Mouse (Mus musculus): ENCODE measurements around the gene Slc4a3. TPM values are rescaled to one million over a fixed set of nuclear protein-coding genes. Genes with fewer than 3 reads are reported as not detected.
A peak's percentile ranks its signal among the peaks of the same experiment; 100 is the strongest.

The Slc4a3 gene
- 8.1 and 21.2 TPM in 2 replicates for polyA plus RNA-seq (2012; rRNA removed)

DNA sequence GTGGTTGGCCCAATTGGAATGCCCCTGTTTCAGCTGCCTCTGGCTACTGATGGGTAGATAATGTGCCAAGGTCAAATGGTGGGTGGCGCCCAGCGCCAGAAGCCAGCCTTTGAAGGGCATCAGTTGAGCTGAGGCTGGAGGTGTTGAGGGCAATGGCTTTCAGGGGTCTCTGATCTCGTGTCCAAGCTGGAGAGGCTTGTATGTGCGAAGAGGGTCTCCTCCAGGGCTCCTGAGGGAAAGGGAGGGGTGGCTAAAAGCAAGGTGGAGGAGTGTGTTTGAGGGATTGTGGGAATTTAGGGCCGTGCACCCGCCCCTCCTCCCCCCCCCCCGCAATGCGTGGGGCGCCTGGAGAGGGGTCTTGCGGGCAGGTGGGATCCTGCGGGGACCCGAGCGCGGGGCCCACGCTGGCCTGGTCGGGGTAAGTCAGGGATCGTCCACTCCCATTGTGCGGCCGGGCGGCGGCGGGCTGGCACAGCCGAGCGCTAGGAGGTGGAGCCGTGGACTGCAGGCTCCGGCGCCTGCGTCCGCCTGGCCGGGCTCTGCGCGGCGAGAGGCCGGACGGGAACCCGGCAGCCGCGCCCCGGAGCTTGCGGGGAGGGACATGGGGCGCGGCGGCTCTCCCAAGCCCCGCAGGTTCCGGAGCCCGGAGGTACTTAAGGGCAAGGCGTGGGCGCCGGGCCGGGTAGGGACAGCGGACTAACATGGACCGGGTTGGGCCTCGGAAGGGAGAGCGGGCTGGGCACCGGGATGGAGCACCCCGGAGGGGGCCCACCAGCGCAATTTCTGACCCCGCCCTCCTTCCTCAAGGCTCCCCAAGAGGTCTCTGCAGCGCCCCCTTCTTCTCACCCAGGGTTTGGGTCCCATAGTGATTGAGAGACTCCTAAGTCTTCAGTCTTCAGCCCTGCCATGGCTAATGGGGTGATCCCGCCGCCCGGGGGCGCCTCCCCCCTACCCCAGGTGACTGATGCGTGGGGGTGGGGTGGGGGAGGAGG lies at the start of gene Slc4a3:
TSS of gene Slc4a3 (plus strand) at position 302 of the 992 bp plus-strand sequence.
- TF ChIP-seq POLR2A (IDR thresholded peaks at IDR 0.05; ENCODE audit: control insufficient read depth, extremely low read depth, insufficient read depth, low read length, poor library complexity), result no peak
- TF ChIP-seq CTCF (IDR thresholded peaks at IDR 0.05; ENCODE audit: borderline replicate concordance, control insufficient read depth, extremely low read depth, insufficient read depth, low read length, poor library complexity), result no peak
- no peaks in the 10 kb centered on the region for H3K36me3 ChIP-seq (ENCODE audit: control insufficient read depth, insufficient read depth, low read length)
- no peak within 1 kb of the TSS for H3K27ac ChIP-seq (ENCODE audit: control insufficient read depth, insufficient read depth, low read length)
- no peak for DNase-seq
- H3K27me3 ChIP-seq (ENCODE audit: control insufficient read depth, insufficient read depth, low read length), result peaks cover 3% of the 10 kb centered on the region; the same call in 1 of the 2 replicates
- whole genome bisulfite sequencing, result 4% methylated on average over 62 of the region's 64 CpGs
- H3K4me3 ChIP-seq (ENCODE audit: control insufficient read depth, insufficient read depth, low read length), result 0 out of 2 replicates have a peak within 1 kb of the TSS, but pooled peaks have one; percentile 5
- no peaks in the 10 kb centered on the region for H3K4me1 ChIP-seq (replicated peaks; ENCODE audit: control insufficient read depth, insufficient read depth, low read length)

DNA sequence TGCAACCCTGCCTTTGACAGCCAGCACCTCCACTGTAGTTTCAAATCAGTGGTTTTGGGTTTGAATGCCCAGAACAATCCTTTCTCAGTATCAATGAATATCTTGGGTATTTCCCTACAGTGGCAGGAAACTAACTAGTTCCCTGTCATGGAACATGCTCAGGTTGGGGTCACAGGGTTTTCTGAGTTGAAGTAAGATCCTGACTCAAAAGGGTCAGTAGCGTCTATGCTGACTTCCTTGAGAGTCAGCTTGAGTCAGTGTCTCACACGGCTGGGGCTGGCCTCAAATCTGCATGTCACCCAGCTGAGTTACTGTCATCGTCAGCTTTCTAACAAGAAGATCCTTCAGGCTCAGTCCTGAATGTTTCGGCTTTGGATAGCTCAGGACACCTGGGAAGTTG lies 47.2 kb upstream of the Slc4a3 start:
- Histone ChIP-seq H3K4me1 (replicated peaks; ENCODE audit: control insufficient read depth, insufficient read depth, low read length) (no peaks in the 10 kb centered on the region), H3K36me3 (ENCODE audit: control insufficient read depth, insufficient read depth, low read length) (no peaks in the 10 kb centered on the region), H3K27ac (ENCODE audit: control insufficient read depth, insufficient read depth, low read length) (no peak overlapping the region), H3K27me3 (ENCODE audit: control insufficient read depth, insufficient read depth, low read length) (no peaks in the 10 kb centered on the region), H3K4me3 (ENCODE audit: control insufficient read depth, insufficient read depth, low read length) (no peak overlapping the region)
- TF ChIP-seq POLR2A (IDR thresholded peaks at IDR 0.05; ENCODE audit: control insufficient read depth, extremely low read depth, insufficient read depth, low read length, poor library complexity) (no peak), CTCF (IDR thresholded peaks at IDR 0.05; ENCODE audit: borderline replicate concordance, control insufficient read depth, extremely low read depth, insufficient read depth, low read length, poor library complexity) (no peak)
- no peak for DNase-seq
- 86% methylated on average over 4 of the region's 4 CpGs for WGBS

DNA sequence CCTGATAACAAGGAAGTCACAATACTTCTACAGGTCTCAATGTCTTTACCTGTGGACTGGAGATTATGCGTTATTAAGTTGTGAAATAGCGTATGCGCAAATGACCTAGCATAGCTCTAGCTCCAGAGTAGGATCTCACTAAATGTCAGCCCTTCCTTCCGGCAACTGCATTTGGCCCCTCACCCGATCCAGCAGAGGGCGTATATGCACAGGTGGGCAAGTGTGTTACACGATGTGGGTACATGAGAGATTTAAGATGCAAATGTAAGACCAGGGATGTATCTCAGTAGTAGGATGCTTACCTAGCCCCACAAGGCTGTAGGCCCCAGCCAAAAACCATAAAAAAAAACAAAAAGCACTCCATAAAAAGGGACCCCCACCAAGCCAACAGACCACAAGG lies 46.6 kb upstream of the Slc4a3 start:
- Histone ChIP-seq H3K36me3 (ENCODE audit: control insufficient read depth, insufficient read depth, low read length) (no peaks in the 10 kb centered on the region), H3K27me3 (ENCODE audit: control insufficient read depth, insufficient read depth, low read length) (no peaks in the 10 kb centered on the region), H3K4me3 (ENCODE audit: control insufficient read depth, insufficient read depth, low read length) (no peak overlapping the region), H3K27ac (ENCODE audit: control insufficient read depth, insufficient read depth, low read length) (no peak overlapping the region), H3K4me1 (replicated peaks; ENCODE audit: control insufficient read depth, insufficient read depth, low read length) (no peaks in the 10 kb centered on the region)
- TF ChIP-seq CTCF (IDR thresholded peaks at IDR 0.05; ENCODE audit: borderline replicate concordance, control insufficient read depth, extremely low read depth, insufficient read depth, low read length, poor library complexity) (no peak), POLR2A (IDR thresholded peaks at IDR 0.05; ENCODE audit: control insufficient read depth, extremely low read depth, insufficient read depth, low read length, poor library complexity) (no peak)
- no peak for DNase-seq
- WGBS, result 82% methylated on average over 7 of the region's 7 CpGs

DNA sequence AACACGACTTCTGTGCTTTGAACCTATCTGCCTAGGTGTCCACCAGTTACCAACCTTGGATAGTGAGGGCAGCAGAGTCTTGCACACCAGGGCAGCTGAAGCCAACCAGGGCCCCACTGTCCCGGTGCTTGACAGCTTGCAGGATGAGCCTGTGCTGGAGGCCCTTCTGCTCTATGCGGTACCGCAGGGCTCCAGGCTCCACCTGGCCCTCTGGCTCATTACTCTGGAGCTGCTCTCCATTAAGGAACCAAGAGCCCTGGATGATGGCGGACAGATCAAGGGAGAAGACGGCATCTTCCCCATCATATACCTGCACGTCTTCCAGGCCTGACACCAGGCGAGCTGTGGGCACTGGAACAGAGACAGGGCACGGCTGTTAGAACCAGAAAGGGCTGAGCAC lies 44.2 kb upstream of the Slc4a3 start:
- Histone ChIP-seq H3K27ac (ENCODE audit: control insufficient read depth, insufficient read depth, low read length) (no peak overlapping the region), H3K27me3 (ENCODE audit: control insufficient read depth, insufficient read depth, low read length) (peaks cover 15% of the 10 kb centered on the region; the same call in 1 of the 2 replicates), H3K4me1 (replicated peaks; ENCODE audit: control insufficient read depth, insufficient read depth, low read length) (peaks cover 10% of the 10 kb centered on the region), H3K36me3 (ENCODE audit: control insufficient read depth, insufficient read depth, low read length) (no peaks in the 10 kb centered on the region), H3K4me3 (ENCODE audit: control insufficient read depth, insufficient read depth, low read length) (no peak overlapping the region)
- no peak for TF ChIP-seq CTCF (IDR thresholded peaks at IDR 0.05; ENCODE audit: borderline replicate concordance, control insufficient read depth, extremely low read depth, insufficient read depth, low read length, poor library complexity)
- no peak for TF ChIP-seq POLR2A (IDR thresholded peaks at IDR 0.05; ENCODE audit: control insufficient read depth, extremely low read depth, insufficient read depth, low read length, poor library complexity)
- DNase-seq, result no peak
- WGBS, result 94% methylated on average over 9 of the region's 9 CpGs

DNA sequence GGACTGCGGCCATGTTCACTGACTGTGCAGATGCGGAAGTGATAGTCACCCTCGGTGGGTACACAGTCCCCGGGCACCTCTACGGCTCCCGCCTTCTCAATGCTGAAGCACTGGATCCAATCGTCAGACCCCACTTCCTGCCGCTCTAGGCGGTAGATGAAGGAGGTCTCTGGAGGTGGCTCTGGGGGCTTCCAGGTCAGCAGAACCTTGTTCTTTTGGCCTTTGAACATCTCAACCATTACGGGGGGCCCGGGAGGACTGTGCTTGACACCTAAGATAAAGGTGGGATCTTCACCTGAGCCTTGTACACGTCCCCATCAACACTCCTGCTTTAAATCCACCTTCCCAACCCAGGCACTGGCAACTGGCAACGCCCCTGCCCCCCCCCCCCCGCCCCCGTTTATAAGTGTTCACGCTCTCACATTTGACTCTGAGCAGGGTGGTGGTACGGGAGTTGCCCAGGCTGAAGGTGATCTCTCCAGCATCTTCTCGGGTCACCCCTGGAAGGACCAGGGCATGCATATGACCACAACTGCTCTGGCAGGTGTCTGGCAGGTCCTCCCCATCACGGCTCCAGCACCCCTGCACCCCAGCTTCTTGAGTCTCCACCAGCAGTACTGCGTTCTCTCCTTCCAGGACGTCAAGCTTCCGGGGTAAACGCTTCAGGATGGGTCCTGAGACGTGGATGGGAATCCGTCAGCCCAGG lies 43.0 kb upstream of the Slc4a3 start:
- H3K36me3 ChIP-seq (ENCODE audit: control insufficient read depth, insufficient read depth, low read length), result no peaks in the 10 kb centered on the region
- H3K4me1 ChIP-seq (replicated peaks; ENCODE audit: control insufficient read depth, insufficient read depth, low read length), result peaks cover 10% of the 10 kb centered on the region
- peaks cover 18% of the 10 kb centered on the region; the same call in 1 of the 2 replicates for H3K27me3 ChIP-seq (ENCODE audit: control insufficient read depth, insufficient read depth, low read length)
- DNase-seq, result no peak
- no peak overlapping the region for H3K4me3 ChIP-seq (ENCODE audit: control insufficient read depth, insufficient read depth, low read length)
- WGBS, result 95% methylated on average over 25 of the region's 25 CpGs
- TF ChIP-seq CTCF (IDR thresholded peaks at IDR 0.05; ENCODE audit: borderline replicate concordance, control insufficient read depth, extremely low read depth, insufficient read depth, low read length, poor library complexity) (no peak), POLR2A (IDR thresholded peaks at IDR 0.05; ENCODE audit: control insufficient read depth, extremely low read depth, insufficient read depth, low read length, poor library complexity) (no peak)
- H3K27ac ChIP-seq (ENCODE audit: control insufficient read depth, insufficient read depth, low read length), result no peak overlapping the region

DNA sequence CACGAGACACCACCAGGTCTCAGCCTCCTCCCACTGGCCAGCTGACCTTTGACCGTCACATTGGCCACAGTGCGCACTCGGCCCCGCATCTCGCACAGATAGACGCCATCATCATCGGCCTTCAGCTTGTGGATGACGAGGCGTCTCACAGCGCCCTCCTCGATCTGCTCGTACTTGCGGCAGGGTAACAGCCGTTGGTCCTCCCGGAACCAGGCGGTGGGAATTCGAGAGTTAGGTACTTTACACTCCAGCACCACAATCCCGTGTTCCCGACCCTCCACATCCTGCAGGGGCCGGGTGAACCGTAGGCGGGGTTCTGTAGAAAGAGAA lies 42.5 kb upstream of the Slc4a3 start:
- 94% methylated on average over 23 of the region's 23 CpGs for WGBS
- Histone ChIP-seq H3K4me3 (ENCODE audit: control insufficient read depth, insufficient read depth, low read length) (no peak overlapping the region), H3K27ac (ENCODE audit: control insufficient read depth, insufficient read depth, low read length) (no peak overlapping the region), H3K4me1 (replicated peaks; ENCODE audit: control insufficient read depth, insufficient read depth, low read length) (peaks cover 10% of the 10 kb centered on the region), H3K27me3 (ENCODE audit: control insufficient read depth, insufficient read depth, low read length) (peaks cover 18% of the 10 kb centered on the region; the same call in 1 of the 2 replicates), H3K36me3 (ENCODE audit: control insufficient read depth, insufficient read depth, low read length) (no peaks in the 10 kb centered on the region)
- no peak for TF ChIP-seq CTCF (IDR thresholded peaks at IDR 0.05; ENCODE audit: borderline replicate concordance, control insufficient read depth, extremely low read depth, insufficient read depth, low read length, poor library complexity)
- no peak for TF ChIP-seq POLR2A (IDR thresholded peaks at IDR 0.05; ENCODE audit: control insufficient read depth, extremely low read depth, insufficient read depth, low read length, poor library complexity)
- DNase-seq, result no peak

Data from thymus, adult 2 months (tissue).